Mouse (Mus musculus) MEL (cell line): Measurements from ENCODE around the gene Reg4. TPM values are rescaled to one million over a fixed set of nuclear protein-coding genes. Genes with fewer than 3 reads are reported as not detected.

ENCODE experiments used
- DNase-seq: peaks from one replicate; pipeline ENCODE4 v3.0.0; 2011; ENCODE audit warnings: low read depth, low spot score
- H3K27ac ChIP-seq: 2 replicates; pipeline ENCODE4 v1.5.1; 2012; ENCODE audit warnings: low read depth, mild to moderate bottlenecking, control low read depth, low read length, moderate library complexity; ENCODE audit not compliant: control insufficient read depth
- H3K27me3 ChIP-seq, 2 experiments: fragments of 150-350 bp in 1 of 2; sonication (generic) in 1 of 2; 2 replicates each; pipeline ENCODE4 v1.6.1; 2012; ENCODE audit warnings: low read length in 2 of 2, mild to moderate bottlenecking in 2 of 2, improper control_type of control experiment in 1 of 2, moderate library complexity in 1 of 2; ENCODE audit not compliant: insufficient read depth in 2 of 2, control insufficient read depth in 1 of 2
- H3K36me3 ChIP-seq, 2 experiments: 2 replicates each; pipeline ENCODE4 v1.6.1; 2012 to 2014; ENCODE audit warnings: low read length in 2 of 2, improper control_type of control experiment in 1 of 2, inconsistent platforms in 1 of 2, mild to moderate bottlenecking in 1 of 2; ENCODE audit not compliant: insufficient read depth in 2 of 2, control insufficient read depth in 1 of 2
- H3K4me1 ChIP-seq, 2 experiments: fragments of 150-350 bp in 1 of 2; sonication (generic) in 1 of 2; 2 replicates each; pipeline ENCODE4 v1.6.1; 2012; ENCODE audit warnings: low read length in 2 of 2, improper control_type of control experiment in 1 of 2, mild to moderate bottlenecking in 1 of 2; ENCODE audit not compliant: insufficient read depth in 2 of 2, control insufficient read depth in 1 of 2
- H3K4me3 ChIP-seq, 2 experiments: fragments of 150-350 bp in 1 of 2; sonication (generic) in 1 of 2; 2 replicates each; pipeline ENCODE4 v1.5.1; 2012; ENCODE audit warnings: low read depth in 2 of 2, low read length in 2 of 2, mild to moderate bottlenecking in 2 of 2, moderate library complexity in 2 of 2, control low read depth in 1 of 2, improper control_type of control experiment in 1 of 2; ENCODE audit not compliant: control insufficient read depth in 1 of 2, insufficient read depth in 1 of 2
- H3K79me2 ChIP-seq: 2 replicates; pipeline ENCODE4 v1.6.1; 2012; ENCODE audit warnings: mild to moderate bottlenecking, low read length, moderate library complexity; ENCODE audit not compliant: control insufficient read depth, poor library complexity, insufficient read depth
- H3K9ac ChIP-seq: 2 replicates; pipeline ENCODE4 v1.6.1; 2012; ENCODE audit warnings: low read depth, mild to moderate bottlenecking, control low read depth, low read length, moderate library complexity; ENCODE audit not compliant: control insufficient read depth, poor library complexity, severe bottlenecking
- H3K9me3 ChIP-seq: fragments of 150-350 bp; sonication (generic); replicated peaks from 2 replicates; pipeline ENCODE4 v1.6.1; 2012; ENCODE audit warnings: mild to moderate bottlenecking, low read length, improper control_type of control experiment, moderate library complexity; ENCODE audit not compliant: insufficient read depth
- BHLHE40 ChIP-seq: IDR thresholded peaks from 2 replicates; pipeline ENCODE4 v1.6.1; 2012; ENCODE audit warnings: low read depth, mild to moderate bottlenecking, inconsistent platforms, low read length, improper control_type of control experiment, borderline replicate concordance
- CHD2 ChIP-seq: IDR thresholded peaks from 2 replicates; pipeline ENCODE4 v1.6.1; 2011; ENCODE audit warnings: low read length, improper control_type of control experiment
- ELF1 ChIP-seq: IDR thresholded peaks from 2 replicates; pipeline ENCODE4 v1.6.1; 2014; ENCODE audit warnings: low read depth, mild to moderate bottlenecking, inconsistent platforms, low read length, improper control_type of control experiment, moderate library complexity
- EP300 ChIP-seq, 2 experiments: IDR thresholded peaks; 2 replicates each; pipeline ENCODE4 v1.6.1; 2011; ENCODE audit warnings: improper control_type of control experiment in 2 of 2, low read length in 2 of 2, low read depth in 1 of 2, mild to moderate bottlenecking in 1 of 2
- GATA1 ChIP-seq: IDR thresholded peaks from 2 replicates; pipeline ENCODE4 v1.6.1; 2011; ENCODE audit warnings: low read depth, low read length, improper control_type of control experiment
- HCFC1 ChIP-seq: IDR thresholded peaks from 2 replicates; pipeline ENCODE4 v1.6.1; 2012; ENCODE audit warnings: low read depth, mild to moderate bottlenecking, inconsistent platforms, low read length, improper control_type of control experiment, moderate library complexity
- KAT2A ChIP-seq: conservative IDR thresholded peaks from 2 replicates; pipeline ENCODE4 v1.6.1; 2012; ENCODE audit warnings: low read depth, low read length, improper control_type of control experiment, inconsistent platforms
- MAX ChIP-seq: IDR thresholded peaks from 2 replicates; pipeline ENCODE4 v1.6.1; 2011; ENCODE audit warnings: low read length, improper control_type of control experiment
- MAZ ChIP-seq: IDR thresholded peaks from 2 replicates; pipeline ENCODE4 v1.6.1; 2012; ENCODE audit warnings: low read depth, mild to moderate bottlenecking, inconsistent platforms, low read length, improper control_type of control experiment
- MXI1 ChIP-seq: IDR thresholded peaks from 2 replicates; pipeline ENCODE4 v1.6.1; 2011; ENCODE audit warnings: mild to moderate bottlenecking, low read depth, low read length, improper control_type of control experiment
- MYB ChIP-seq: IDR thresholded peaks from 2 replicates; pipeline ENCODE4 v1.6.1; 2011; ENCODE audit warnings: mild to moderate bottlenecking, low read depth, low read length, improper control_type of control experiment
- MYC ChIP-seq: IDR thresholded peaks from 2 replicates; pipeline ENCODE4 v1.6.1; 2011; ENCODE audit warnings: low read depth, mild to moderate bottlenecking, low read length, improper control_type of control experiment, moderate library complexity
- NELFE ChIP-seq: IDR thresholded peaks from 2 replicates; pipeline ENCODE4 v1.6.1; 2011; ENCODE audit warnings: low read depth, low read length, improper control_type of control experiment
- POLR2AphosphoS2 ChIP-seq: IDR thresholded peaks from 2 replicates; pipeline ENCODE4 v1.6.1; 2011; ENCODE audit warnings: low read length, improper control_type of control experiment
- POLR2AphosphoS5 ChIP-seq: IDR thresholded peaks from 2 replicates; pipeline ENCODE4 v1.6.1; 2012; ENCODE audit warnings: low read depth, borderline replicate concordance, mild to moderate bottlenecking, inconsistent platforms, low read length, moderate library complexity, mixed read lengths
- RAD21 ChIP-seq: IDR thresholded peaks from 2 replicates; pipeline ENCODE4 v1.6.1; 2011; ENCODE audit warnings: mild to moderate bottlenecking, low read depth, low read length, improper control_type of control experiment
- RCOR1 ChIP-seq: IDR thresholded peaks from 2 replicates; pipeline ENCODE4 v1.6.1; 2012; ENCODE audit warnings: low read depth, mild to moderate bottlenecking, inconsistent platforms, low read length, improper control_type of control experiment
- SIN3A ChIP-seq: IDR thresholded peaks from 2 replicates; pipeline ENCODE4 v1.6.1; 2012; ENCODE audit warnings: low read length, improper control_type of control experiment, inconsistent platforms
- TBP ChIP-seq: IDR thresholded peaks from 2 replicates; pipeline ENCODE4 v1.8.0; 2011; ENCODE audit warnings: low read depth, low read length, improper control_type of control experiment
- UBTF ChIP-seq: IDR thresholded peaks from 2 replicates; pipeline ENCODE4 v1.6.1; 2012; ENCODE audit warnings: low read depth, mild to moderate bottlenecking, inconsistent platforms, low read length, improper control_type of control experiment, moderate library complexity, borderline replicate concordance; ENCODE audit not compliant: insufficient read depth
- USF1 ChIP-seq: IDR thresholded peaks from 2 replicates; pipeline ENCODE4 v1.6.1; 2014; ENCODE audit warnings: low read depth, mild to moderate bottlenecking, inconsistent platforms, low read length, improper control_type of control experiment, moderate library complexity
- USF2 ChIP-seq, 2 experiments: IDR thresholded peaks; 2 replicates each; pipeline ENCODE4 v1.6.1; 2011 to 2012; ENCODE audit warnings: improper control_type of control experiment in 2 of 2, low read length in 2 of 2, borderline replicate concordance in 1 of 2, inconsistent platforms in 1 of 2, low read depth in 1 of 2, mild to moderate bottlenecking in 1 of 2; ENCODE audit not compliant: insufficient read depth in 1 of 2
- ZNF384 ChIP-seq: IDR thresholded peaks from 2 replicates; pipeline ENCODE4 v1.6.1; 2012; ENCODE audit warnings: low read depth, mild to moderate bottlenecking, inconsistent platforms, low read length, improper control_type of control experiment
- polyA plus RNA-seq, 2 experiments: library from polyadenylated mRNA; stranded (reverse) in 1 of 2; unstranded in 1 of 2; fragments of >175 nt in 1 of 2; fragments of >200 nt in 1 of 2; gene quantifications; 2 replicates each; pipeline versions ENCODE4 v1.2.1 to v1.2.4; 2012; ENCODE audit warnings: low replicate concordance in 2 of 2, low read depth in 1 of 2; ENCODE audit not compliant: insufficient read length in 2 of 2, insufficient read depth in 1 of 2, missing spikeins in 1 of 2
- total RNA-seq: library from RNA; depleted of rRNA; stranded (reverse); fragments of 300-350 nt; gene quantifications from 2 replicates; pipeline ENCODE4 v1.2.3, GENCODE M21; 2012

The Reg4 gene
- total and polyA plus RNA-seq, 3 experiments: not detected

DNA sequence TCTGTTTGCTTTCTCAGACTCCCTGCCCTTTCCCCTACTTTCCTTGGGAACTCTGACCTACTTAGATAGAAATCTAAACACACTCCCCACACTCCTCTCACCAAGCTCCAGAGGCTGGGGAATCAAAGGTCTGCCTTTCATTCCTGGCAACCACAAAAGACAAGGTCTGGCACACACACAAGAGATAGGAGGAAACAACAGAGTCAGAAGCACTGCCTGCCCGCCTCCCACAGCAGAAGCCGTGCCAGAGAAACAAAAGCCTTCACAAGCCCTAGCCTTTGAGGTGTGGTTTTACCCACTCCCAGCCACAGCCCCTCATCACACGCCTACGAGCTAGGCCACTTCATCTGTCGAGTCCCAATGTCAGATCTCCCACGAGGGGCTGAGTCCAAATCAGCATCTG lies 45.3 kb downstream of the Reg4 start:
- no peak for TF ChIP-seq KAT2A
- no peak for TF ChIP-seq POLR2AphosphoS2
- no peak for TF ChIP-seq MYB
- TF ChIP-seq MXI1: no peak
- no peak for TF ChIP-seq EP300 (IDR thresholded peaks at IDR 0.05; ENCODE audit: low read depth in 1 of 2, low read length in 2 of 2)
- no peak for TF ChIP-seq POLR2AphosphoS5
- TF ChIP-seq NELFE: no peak
- no peak for TF ChIP-seq RAD21
- peak; percentile 11 for DNase-seq
- Histone ChIP-seq H3K9ac (no peak overlapping the region), H3K9me3 (no peaks in the 10 kb centered on the region), H3K27me3 (peaks cover 6 to 8% of the 10 kb centered on the region in 2 experiments), H3K27ac (no peak overlapping the region), H3K4me1 (no peaks in the 10 kb centered on the region), H3K36me3 (no peaks in the 10 kb centered on the region), H3K4me3 (no peak overlapping the region), H3K79me2 (no peaks in the 10 kb centered on the region)

DNA sequence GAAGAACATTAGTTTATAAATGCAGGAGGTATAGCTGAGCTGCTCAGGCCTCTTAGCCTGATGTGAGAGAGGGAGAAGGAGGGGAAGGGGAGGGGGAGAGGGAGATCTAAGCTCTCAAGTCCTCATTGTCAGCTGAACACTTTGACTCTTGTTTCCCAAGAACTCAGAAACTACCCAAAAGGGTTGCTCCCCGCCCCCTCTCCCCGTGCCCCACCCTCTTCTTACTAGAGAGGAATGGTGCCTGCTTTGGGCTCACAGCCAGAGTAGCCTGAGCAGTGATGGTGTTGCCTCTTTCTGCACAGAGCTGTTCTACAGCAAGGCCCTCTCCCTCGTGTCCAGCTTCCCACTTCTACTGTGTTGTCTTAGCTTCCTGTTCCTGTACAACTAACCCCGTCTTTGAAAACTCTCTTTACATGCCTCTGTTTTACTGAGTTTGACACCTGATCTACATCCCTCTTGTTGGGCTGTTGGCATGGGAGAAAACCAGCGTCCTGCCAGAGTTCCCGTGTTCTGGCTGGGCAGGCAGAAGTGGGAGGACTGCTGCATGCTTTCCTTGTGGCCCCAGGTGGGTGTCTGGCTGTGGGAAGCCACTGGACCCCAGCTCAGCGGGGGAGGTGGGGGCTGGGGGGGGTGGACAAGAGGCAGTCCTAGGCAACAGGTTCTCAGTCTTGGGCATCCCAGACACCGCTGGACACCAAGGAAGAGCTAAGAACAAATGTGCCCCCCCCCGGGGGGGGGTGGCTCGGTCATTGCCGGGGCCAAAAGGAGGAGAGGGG lies 51.9 kb downstream of the Reg4 start:
- H3K9me3 ChIP-seq: no peaks in the 10 kb centered on the region
- DNase-seq: peak; percentile 15
- no peak overlapping the region for H3K4me3 ChIP-seq
- H3K79me2 ChIP-seq: no peaks in the 10 kb centered on the region
- H3K9ac ChIP-seq: no peak overlapping the region
- H3K4me1 ChIP-seq: peaks cover 0 to 2% of the 10 kb centered on the region in 2 experiments; a peak in 1 of 4 replicates
- no peaks in the 10 kb centered on the region for H3K36me3 ChIP-seq
- H3K27me3 ChIP-seq: peaks cover 4 to 13% of the 10 kb centered on the region in 2 experiments
- TF ChIP-seq UBTF (no peak), ELF1 (no peak), NELFE (no peak)
- no peak overlapping the region for H3K27ac ChIP-seq

DNA sequence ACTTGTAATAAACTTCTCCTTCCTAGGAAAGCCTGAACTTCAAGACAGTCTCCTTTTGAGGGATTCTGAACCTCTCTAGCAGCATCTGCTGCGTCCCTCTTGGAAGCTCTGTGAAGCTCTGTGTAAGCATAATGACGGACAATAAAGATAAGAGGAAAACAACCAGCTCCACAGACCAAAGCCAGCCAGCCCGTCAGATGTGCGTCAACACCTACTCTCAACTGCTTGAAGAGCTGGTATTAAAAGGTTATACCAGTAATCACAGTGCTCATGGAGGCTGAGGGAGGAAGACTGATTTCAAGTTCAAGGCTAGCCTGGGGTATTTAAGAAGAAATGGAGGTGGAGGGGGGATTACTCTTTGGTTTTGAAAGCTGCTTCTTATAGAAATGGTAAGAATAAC lies 57.7 kb downstream of the Reg4 start:
- no peaks in the 10 kb centered on the region for H3K9me3 ChIP-seq
- peaks cover 1 to 5% of the 10 kb centered on the region in 2 experiments; a peak in 3 of 4 replicates for H3K27me3 ChIP-seq
- no peak overlapping the region for H3K27ac ChIP-seq
- H3K4me3 ChIP-seq: no peak overlapping the region
- H3K4me1 ChIP-seq: peaks cover 4 to 13% of the 10 kb centered on the region in 2 experiments
- peak; percentile 11 for DNase-seq
- H3K9ac ChIP-seq: no peak overlapping the region
- peaks cover 0 to 9% of the 10 kb centered on the region in 2 experiments; a peak in 2 of 4 replicates for H3K36me3 ChIP-seq
- no peaks in the 10 kb centered on the region for H3K79me2 ChIP-seq
- TF ChIP-seq BHLHE40 (no peak), GATA1 (no peak), CHD2 (no peak), USF2 (IDR thresholded peaks at IDR 0.05; ENCODE audit: borderline replicate concordance in 1 of 2, insufficient read depth in 1 of 2, low read depth in 1 of 2, low read length in 2 of 2) (no peak), RCOR1 (no peak), MAX (no peak), HCFC1 (no peak), ZNF384 (no peak), SIN3A (no peak), RAD21 (no peak), USF1 (no peak), KAT2A (no peak), TBP (no peak), MYC (no peak), NELFE (no peak), MAZ (no peak)
